Comparison of ENCODE assay signal across 20 mouse cellular contexts in the genomic region with DNA sequence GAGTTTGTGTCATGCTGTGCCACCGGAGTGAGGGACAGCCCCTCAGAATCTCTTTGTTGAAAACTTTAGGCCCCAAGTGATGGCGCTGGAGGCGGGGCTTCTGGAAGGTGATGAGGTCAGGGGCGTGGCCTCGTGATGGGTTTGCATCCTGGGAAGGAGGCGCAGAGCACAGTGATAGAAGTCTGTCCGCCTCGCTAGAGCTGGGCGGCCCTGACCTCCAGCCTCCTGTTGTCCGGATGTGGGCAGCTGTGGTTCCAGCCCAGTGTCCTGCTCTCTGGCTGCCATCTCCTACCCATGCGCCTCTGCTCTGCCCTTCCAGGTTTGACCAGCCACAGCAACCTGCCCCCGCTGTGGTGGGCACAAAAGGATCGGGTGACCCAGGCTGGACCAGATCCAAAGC. TPM values are rescaled to one million over a fixed set of nuclear protein-coding genes. Genes with fewer than 3 reads are reported as not detected.
A peak's percentile ranks its signal among the peaks of the same experiment; 100 is the strongest.
DNase-seq lines count a peak whose midpoint lies in the region; ATAC-seq and TF ChIP-seq lines count a peak whose summit lies in the region.
"Had no signal": no experiment of that assay in that cellular context is flagged by ENCODE, and none has a peak within 500 bp of the region (broad histone marks: within the 10 kb centered on the region; RNA-seq: fewer than 3 reads in every experiment).

No protein-coding gene starts in this region.

- H3K4me3 ChIP-seq in forebrain, embryonic 10.5 days: peak overlapping the region; percentile 2; the same call in 1 of the 2 replicates
- H3K4me3 ChIP-seq in forebrain, embryonic 13.5 days: no peak overlapping the region
- no peak overlapping the region for H3K4me3 ChIP-seq in lung, postnatal 0 days (ENCODE audit: low read depth, low read length)
- no peak overlapping the region for H3K4me3 ChIP-seq in embryonic facial prominence, embryonic 15.5 days (replicated peaks)
- H3K4me3 ChIP-seq: erythroblast, embryonic 14.5 days; liver, embryonic 13.5 days; megakaryocyte, embryonic 14.5 days; neural tube, embryonic 13.5 days had no signal

- no peaks in the 10 kb centered on the region for H3K9me3 ChIP-seq in forebrain, embryonic 10.5 days
- no peaks in the 10 kb centered on the region for H3K9me3 ChIP-seq in forebrain, embryonic 13.5 days (replicated peaks)
- H3K9me3 ChIP-seq in lung, postnatal 0 days (ENCODE audit: low read length): no peaks in the 10 kb centered on the region
- no peaks in the 10 kb centered on the region for H3K9me3 ChIP-seq in embryonic facial prominence, embryonic 15.5 days (replicated peaks)
- H3K9me3 ChIP-seq: liver, embryonic 13.5 days; megakaryocyte, embryonic 14.5 days; neural tube, embryonic 13.5 days had no signal

- H3K9ac ChIP-seq in forebrain, embryonic 13.5 days: no peak overlapping the region
- H3K9ac ChIP-seq in lung, postnatal 0 days (replicated peaks; ENCODE audit: low read depth): no peak overlapping the region
- H3K9ac ChIP-seq in embryonic facial prominence, embryonic 15.5 days: no peak overlapping the region
- H3K9ac ChIP-seq: liver, embryonic 13.5 days; neural tube, embryonic 13.5 days had no signal

- TF ChIP-seq CTCF in lung, postnatal 0 days (IDR thresholded peaks at IDR 0.05): no peak

- TF ChIP-seq EP300 in lung, postnatal 0 days (IDR thresholded peaks at IDR 0.05): no peak

- DNase-seq in forebrain, embryonic 10.5 days (ENCODE audit: extremely low spot score, low spot score): no peak
- peak; percentile 25 for DNase-seq in lung, postnatal 10 days
- no peak for DNase-seq in lung, postnatal 0 days (ENCODE audit: low spot score)
- DNase-seq in WW6 (ENCODE audit: low read depth, low spot score): peak; percentile 57
- DNase-seq in urinary bladder, postnatal 25 days (ENCODE audit: low spot score): no peak
- DNase-seq: gastrocnemius, postnatal 10 days; heart, postnatal 14 days; liver, embryonic 13.5 days; thymus, adult 2 months had no signal

- H3K27me3 ChIP-seq in forebrain, embryonic 10.5 days (ENCODE audit: poor library complexity, severe bottlenecking): peaks cover 45% of the 10 kb centered on the region
- H3K27me3 ChIP-seq in forebrain, embryonic 13.5 days: peaks cover 27% of the 10 kb centered on the region
- 0 out of 2 replicates have a peak, but pooled peaks cover 2% of the 10 kb centered on the region for H3K27me3 ChIP-seq in lung, postnatal 0 days (replicated peaks; ENCODE audit: insufficient read depth, low read length)
- peaks cover 29% of the 10 kb centered on the region for H3K27me3 ChIP-seq in embryonic facial prominence, embryonic 15.5 days

- ATAC-seq in forebrain, embryonic 13.5 days: no peak
- no peak for ATAC-seq in lung, postnatal 0 days
- ATAC-seq in embryonic facial prominence, embryonic 15.5 days (ENCODE audit: insufficient number of reproducible peaks, low FRiP score, low TSS enrichment, low read depth): 0 out of 2 replicates have a peak, but pooled peaks have one; percentile 20
- ATAC-seq: midbrain, embryonic 16.5 days had no signal

- 13% methylated on average over 13 of the region's 13 CpGs for WGBS in forebrain, embryonic 10.5 days
- 21% methylated on average over 13 of the region's 13 CpGs for WGBS in forebrain, embryonic 13.5 days
- WGBS in lung, postnatal 0 days: 26% methylated on average over 13 of the region's 13 CpGs
- WGBS in embryonic facial prominence, embryonic 15.5 days: 13% methylated on average over 13 of the region's 13 CpGs

- peaks cover 33% of the 10 kb centered on the region for H3K4me1 ChIP-seq in forebrain, embryonic 10.5 days
- H3K4me1 ChIP-seq in forebrain, embryonic 13.5 days: peaks cover 29% of the 10 kb centered on the region
- 0 out of 2 replicates have a peak, but pooled peaks cover under 1% of the 10 kb centered on the region for H3K4me1 ChIP-seq in lung, postnatal 0 days (ENCODE audit: insufficient read depth, low read depth, low read length)
- peaks cover 8% of the 10 kb centered on the region for H3K4me1 ChIP-seq in embryonic facial prominence, embryonic 15.5 days
- H3K4me1 ChIP-seq: liver, embryonic 13.5 days; megakaryocyte, embryonic 14.5 days had no signal

- H3K27ac ChIP-seq in forebrain, embryonic 10.5 days: peak overlapping the region; percentile 21
- no peak overlapping the region for H3K27ac ChIP-seq in forebrain, embryonic 13.5 days
- no peak overlapping the region for H3K27ac ChIP-seq in lung, postnatal 0 days (ENCODE audit: low read length)
- no peak overlapping the region for H3K27ac ChIP-seq in embryonic facial prominence, embryonic 15.5 days (replicated peaks)
- H3K27ac ChIP-seq: liver, embryonic 13.5 days; neural tube, embryonic 13.5 days had no signal

- no peaks in the 10 kb centered on the region for H3K36me3 ChIP-seq in forebrain, embryonic 10.5 days (replicated peaks)
- no peaks in the 10 kb centered on the region for H3K36me3 ChIP-seq in forebrain, embryonic 13.5 days (ENCODE audit: poor library complexity, severe bottlenecking)
- H3K36me3 ChIP-seq in lung, postnatal 0 days (ENCODE audit: insufficient read depth, low read length): no peaks in the 10 kb centered on the region
- no peaks in the 10 kb centered on the region for H3K36me3 ChIP-seq in embryonic facial prominence, embryonic 15.5 days
- H3K36me3 ChIP-seq: liver, embryonic 13.5 days had no signal

- no peak overlapping the region for H3K4me2 ChIP-seq in forebrain, embryonic 13.5 days
- H3K4me2 ChIP-seq in lung, postnatal 0 days (replicated peaks; ENCODE audit: low read depth, low read length): no peak overlapping the region
- no peak overlapping the region for H3K4me2 ChIP-seq in embryonic facial prominence, embryonic 15.5 days (replicated peaks)
- H3K4me2 ChIP-seq: liver, embryonic 13.5 days; neural tube, embryonic 13.5 days had no signal

RNA-seq across cellular contexts. Expression of a gene that starts 8.7 kb away (rescaled TPM):
- 15.5 and 18.2 TPM in 2 replicates for polyA plus RNA-seq in forebrain, embryonic 10.5 days (2016; fragmentation: Nextera tagmentation; extraction: Ambion mirVana)
- 9.8 and 11.9 TPM in 2 replicates for polyA plus RNA-seq in forebrain, embryonic 13.5 days (2015; fragmentation: Nextera tagmentation; extraction: Ambion mirVana)
- polyA plus RNA-seq in lung, postnatal 0 days (2015; fragmentation: Nextera tagmentation; extraction: Ambion mirVana): 1.2 and 1.5 TPM in 2 replicates
- 2.9 and 3.3 TPM in 2 replicates for polyA plus RNA-seq in embryonic facial prominence, embryonic 15.5 days (2015; fragmentation: Nextera tagmentation; extraction: Ambion mirVana)
- polyA plus RNA-seq: erythroblast, embryonic 14.5 days had no signal

RNA-seq across cellular contexts. Expression of a gene that starts 55.3 kb away (rescaled TPM):
- polyA plus RNA-seq in forebrain, embryonic 10.5 days (2016; fragmentation: Nextera tagmentation; extraction: Ambion mirVana): not detected in 2 replicates
- polyA plus RNA-seq in forebrain, embryonic 13.5 days (2015; fragmentation: Nextera tagmentation; extraction: Ambion mirVana): not detected in 2 replicates
- polyA plus RNA-seq in lung, postnatal 0 days (2015; fragmentation: Nextera tagmentation; extraction: Ambion mirVana): not detected in 2 replicates
- not detected in 2 replicates for polyA plus RNA-seq in embryonic facial prominence, embryonic 15.5 days (2015; fragmentation: Nextera tagmentation; extraction: Ambion mirVana)
- polyA plus RNA-seq: brain, embryonic 14.5 days; erythroblast, embryonic 14.5 days; intestine, embryonic 14.5 days; large intestine, adult 2 months; limb, embryonic 11.5 days; liver, embryonic 13.5 days; lung, embryonic 16.5 days; midbrain, embryonic 16.5 days; neural tube, embryonic 13.5 days; thymus, adult 2 months had no signal

Comparison
In these comparisons a context has a peak if more than half of its experiments do, and no peak if none do; other contexts are left out.
1. DNase-seq: peak in lung, postnatal 10 days (single experiment) and WW6 (single experiment); none in forebrain, embryonic 10.5 days (single experiment), lung, postnatal 0 days (single experiment) and urinary bladder, postnatal 25 days (single experiment).